Mouse (Mus musculus): Measurements from ENCODE around the gene Aven. TPM values are rescaled to one million over a fixed set of nuclear protein-coding genes. Genes with fewer than 3 reads are reported as not detected.

Aven gene
- total RNA-seq, 2 experiments from 2014 or later = 5.2 to 18.4 TPM

GRCm38 (mm10) chr2:112484886-112485285 lies 7.9 kb upstream of the Aven start:
- no peak for ATAC-seq (ENCODE audit: poor library complexity, severe bottlenecking)

GRCm38 (mm10) chr2:112490483-112491196 lies 2.1 kb upstream of the Aven start:
- no peak for ATAC-seq (ENCODE audit: poor library complexity, severe bottlenecking)

- ATAC-seq (ENCODE audit: poor library complexity, severe bottlenecking) = no peak
Measured at GRCm38 (mm10) chr2:112491629-112492028, 1.1 kb upstream of the Aven start.

GRCm38 (mm10) chr2:112492431-112492855 lies 321 bp upstream of the Aven start:
- peak; percentile 8; the same call in 1 of the 2 replicates for ATAC-seq (ENCODE audit: poor library complexity, severe bottlenecking)

- no peak for ATAC-seq (ENCODE audit: poor library complexity, severe bottlenecking)
Measured at GRCm38 (mm10) chr2:112493539-112494260, 936 bp downstream of the Aven start.

GRCm38 (mm10) chr2:112497851-112498250 lies 5.1 kb downstream of the Aven start:
- ATAC-seq (ENCODE audit: poor library complexity, severe bottlenecking) = no peak

GRCm38 (mm10) chr2:112501209-112501608 lies 8.4 kb downstream of the Aven start:
- ATAC-seq (ENCODE audit: poor library complexity, severe bottlenecking) = peak; percentile 98

GRCm38 (mm10) chr2:112503978-112504377 lies 11.2 kb downstream of the Aven start:
- ATAC-seq (ENCODE audit: poor library complexity, severe bottlenecking) = no peak

- ATAC-seq (ENCODE audit: poor library complexity, severe bottlenecking) = no peak
Measured at GRCm38 (mm10) chr2:112506841-112507435, 14.2 kb downstream of the Aven start.

GRCm38 (mm10) chr2:112507444-112507843 lies 14.7 kb downstream of the Aven start:
- no peak for ATAC-seq (ENCODE audit: poor library complexity, severe bottlenecking)

- peak; percentile 76 for ATAC-seq (ENCODE audit: poor library complexity, severe bottlenecking)
Measured at GRCm38 (mm10) chr2:112510140-112510539, 17.4 kb downstream of the Aven start.

- ATAC-seq (ENCODE audit: poor library complexity, severe bottlenecking) = no peak
Measured at GRCm38 (mm10) chr2:112513036-112513435, 20.3 kb downstream of the Aven start.

- ATAC-seq (ENCODE audit: poor library complexity, severe bottlenecking) = no peak
Measured at GRCm38 (mm10) chr2:112516728-112517127, 24.0 kb downstream of the Aven start.

GRCm38 (mm10) chr2:112517218-112517617 lies 24.5 kb downstream of the Aven start:
- no peak for ATAC-seq (ENCODE audit: poor library complexity, severe bottlenecking)

- ATAC-seq (ENCODE audit: poor library complexity, severe bottlenecking) = no peak
Measured at GRCm38 (mm10) chr2:112518541-112518940, 25.8 kb downstream of the Aven start.

GRCm38 (mm10) chr2:112520526-112521482 lies 28.0 kb downstream of the Aven start:
- ATAC-seq (ENCODE audit: poor library complexity, severe bottlenecking) = no peak

- no peak for ATAC-seq (ENCODE audit: poor library complexity, severe bottlenecking)
Measured at GRCm38 (mm10) chr2:112526933-112527332, 34.2 kb downstream of the Aven start.

- no peak for ATAC-seq (ENCODE audit: poor library complexity, severe bottlenecking)
Measured at GRCm38 (mm10) chr2:112532812-112533496, 40.2 kb downstream of the Aven start.

- no peak for ATAC-seq (ENCODE audit: poor library complexity, severe bottlenecking)
Measured at GRCm38 (mm10) chr2:112534677-112535222, 42.0 kb downstream of the Aven start.

GRCm38 (mm10) chr2:112538783-112539182 lies 46.0 kb downstream of the Aven start:
- ATAC-seq (ENCODE audit: poor library complexity, severe bottlenecking) = no peak

All from megakaryocyte, adult 5-6 weeks (primary cell).